Mouse (Mus musculus) midbrain, embryonic 16.5 days (tissue): Measurements from ENCODE around the gene Ccl17. TPM values are rescaled to one million over a fixed set of nuclear protein-coding genes. Genes with fewer than 3 reads are reported as not detected.

ENCODE experiments used
- ATAC-seq: fragments of 200-750 bp; cut with Nextera tagmentation; 2 replicates; pipeline ENCODE4 v1.8.0; 2017; ENCODE audit warnings: moderate TSS enrichment
- H3K27ac ChIP-seq: fragments of 300-500 bp; sonication (generic); 2 replicates; pipeline ENCODE4 v1.5.1; 2014; ENCODE audit warnings: mild to moderate bottlenecking, low read length, mixed read lengths
- H3K27me3 ChIP-seq: fragments of 300-500 bp; sonication (generic); 2 replicates; pipeline ENCODE4 v1.6.1; 2014; ENCODE audit warnings: low read depth, low read length, mixed read lengths; ENCODE audit not compliant: control insufficient read depth, insufficient read depth
- H3K36me3 ChIP-seq: fragments of 300-500 bp; sonication (generic); 2 replicates; pipeline ENCODE4 v1.6.1; 2014; ENCODE audit warnings: mild to moderate bottlenecking, low read length, moderate library complexity, mixed read lengths; ENCODE audit not compliant: control insufficient read depth, insufficient read depth
- H3K4me1 ChIP-seq: fragments of 300-500 bp; sonication (generic); 2 replicates; pipeline ENCODE4 v1.6.1; 2014; ENCODE audit warnings: mild to moderate bottlenecking, low read length, mixed read lengths; ENCODE audit not compliant: control insufficient read depth, insufficient read depth
- H3K4me2 ChIP-seq: fragments of 300-500 bp; sonication (generic); 2 replicates; pipeline ENCODE4 v1.6.1; 2014; ENCODE audit warnings: mild to moderate bottlenecking, low read length, mixed read lengths
- H3K4me3 ChIP-seq: fragments of 300-500 bp; sonication (generic); 2 replicates; pipeline ENCODE4 v1.5.1; 2014; ENCODE audit warnings: low read depth, mild to moderate bottlenecking, low read length, moderate library complexity, mixed read lengths
- H3K9ac ChIP-seq: fragments of 300-500 bp; sonication (generic); 2 replicates; pipeline ENCODE4 v1.6.1; 2014; ENCODE audit warnings: low read depth, low read length, mixed read lengths
- H3K9me3 ChIP-seq: fragments of 300-500 bp; sonication (generic); replicated peaks from 2 replicates; pipeline ENCODE4 v1.6.1; 2014; ENCODE audit warnings: mild to moderate bottlenecking, low read length, mixed read lengths; ENCODE audit not compliant: control insufficient read depth, poor library complexity, severe bottlenecking
- WGBS: fragments of 180-500 bp; shearing (Covaris S2); extraction: QIAGEN DNeasy Blood & Tissue Kit; methylation state at CpG from one replicate; pipeline ENCODE4 v1.1.7; 2014; 5-methylcytosine and 5-hydroxymethylcytosine counted together
- polyA plus RNA-seq: library from polyadenylated mRNA; unstranded; fragments of >200 nt; fragmentation: Nextera tagmentation; extraction: Ambion mirVana; gene quantifications from 2 replicates; pipeline ENCODE4 v1.2.1, GENCODE M21; 2015

Ccl17 gene
- polyA plus RNA-seq, 1 experiment from 2014 or later = 0.40 TPM

GRCm38 (mm10) chr8:94803551-94803950, 6.7 kb upstream of the Ccl17 start:
- H3K27me3 ChIP-seq = no peaks in the 10 kb centered on the region
- H3K9ac ChIP-seq = no peak overlapping the region
- H3K4me1 ChIP-seq = no peaks in the 10 kb centered on the region
- H3K9me3 ChIP-seq = no peaks in the 10 kb centered on the region
- no peak overlapping the region for H3K27ac ChIP-seq
- no peak overlapping the region for H3K4me3 ChIP-seq
- no peak overlapping the region for H3K4me2 ChIP-seq
- H3K36me3 ChIP-seq = no peaks in the 10 kb centered on the region
- ATAC-seq = no peak
- 77% methylated on average over 6 of the region's 6 CpGs for WGBS

GRCm38 (mm10) chr8:94804546-94805340, 5.5 kb upstream of the Ccl17 start:
- 81% methylated on average over 10 of the region's 10 CpGs for WGBS

GRCm38 (mm10) chr8:94805811-94806210, 4.4 kb upstream of the Ccl17 start:
- no peaks in the 10 kb centered on the region for H3K4me1 ChIP-seq
- no peaks in the 10 kb centered on the region for H3K27me3 ChIP-seq
- ATAC-seq = no peak
- H3K27ac ChIP-seq = no peak overlapping the region
- 65% methylated on average over 4 of the region's 4 CpGs for WGBS
- H3K9ac ChIP-seq = no peak overlapping the region
- H3K4me2 ChIP-seq = no peak overlapping the region
- no peak overlapping the region for H3K4me3 ChIP-seq
- H3K9me3 ChIP-seq = no peaks in the 10 kb centered on the region
- no peaks in the 10 kb centered on the region for H3K36me3 ChIP-seq

More at GRCm38 (mm10) chr8:94804546-94805340, 5.5 kb upstream of the Ccl17 start:
- Histone ChIP-seq H3K4me1 (no peaks in the 10 kb centered on the region), H3K27me3 (no peaks in the 10 kb centered on the region), H3K36me3 (no peaks in the 10 kb centered on the region), H3K9me3 (no peaks in the 10 kb centered on the region), H3K4me2 (no peak overlapping the region), H3K9ac (no peak overlapping the region), H3K27ac (no peak overlapping the region), H3K4me3 (no peak overlapping the region)
- no peak for ATAC-seq

- no peak overlapping the region for H3K27ac ChIP-seq
- no peaks in the 10 kb centered on the region for H3K27me3 ChIP-seq
- 51% methylated on average over 7 of the region's 7 CpGs for WGBS
- no peaks in the 10 kb centered on the region for H3K36me3 ChIP-seq
- no peak overlapping the region for H3K4me2 ChIP-seq
- no peak overlapping the region for H3K9ac ChIP-seq
- H3K4me3 ChIP-seq = no peak overlapping the region
- no peaks in the 10 kb centered on the region for H3K9me3 ChIP-seq
- no peak for ATAC-seq
- H3K4me1 ChIP-seq = peaks cover 4% of the 10 kb centered on the region
Measured at GRCm38 (mm10) chr8:94807506-94807905, 2.7 kb upstream of the Ccl17 start.

GRCm38 (mm10) chr8:94808372-94808771, 1.9 kb upstream of the Ccl17 start:
- no peak overlapping the region for H3K4me3 ChIP-seq
- ATAC-seq = no peak
- 86% methylated on average over 6 of the region's 6 CpGs for WGBS

GRCm38 (mm10) chr8:94810855-94811254, 602 bp downstream of the Ccl17 start:
- no peak overlapping the region for H3K27ac ChIP-seq
- no peak overlapping the region for H3K4me2 ChIP-seq
- H3K9ac ChIP-seq = no peak overlapping the region
- 86% methylated on average over 5 of the region's 5 CpGs for WGBS
- no peaks in the 10 kb centered on the region for H3K9me3 ChIP-seq
- H3K4me1 ChIP-seq = peaks cover 8% of the 10 kb centered on the region
- H3K36me3 ChIP-seq = no peaks in the 10 kb centered on the region
- no peaks in the 10 kb centered on the region for H3K27me3 ChIP-seq
- H3K4me3 ChIP-seq = no peak overlapping the region
- no peak for ATAC-seq

More at GRCm38 (mm10) chr8:94808372-94808771, 1.9 kb upstream of the Ccl17 start:
- H3K36me3 ChIP-seq = no peaks in the 10 kb centered on the region
- no peaks in the 10 kb centered on the region for H3K9me3 ChIP-seq
- H3K4me1 ChIP-seq = peaks cover 8% of the 10 kb centered on the region
- no peak overlapping the region for H3K9ac ChIP-seq
- no peaks in the 10 kb centered on the region for H3K27me3 ChIP-seq
- H3K27ac ChIP-seq = no peak overlapping the region
- H3K4me2 ChIP-seq = no peak overlapping the region

GRCm38 (mm10) chr8:94811654-94812053, 1.4 kb downstream of the Ccl17 start:
- Histone ChIP-seq H3K36me3 (no peaks in the 10 kb centered on the region), H3K4me2 (no peak overlapping the region), H3K27ac (no peak overlapping the region), H3K27me3 (no peaks in the 10 kb centered on the region), H3K9ac (no peak overlapping the region; the same call in 1 of the 2 replicates), H3K9me3 (no peaks in the 10 kb centered on the region), H3K4me3 (no peak overlapping the region), H3K4me1 (peaks cover 8% of the 10 kb centered on the region)
- no peak for ATAC-seq
- 80% methylated on average over 6 of the region's 6 CpGs for WGBS

- Histone ChIP-seq H3K4me3 (peak overlapping the region; percentile 21), H3K9me3 (no peaks in the 10 kb centered on the region), H3K27me3 (no peaks in the 10 kb centered on the region), H3K27ac (peak overlapping the region; percentile 77), H3K36me3 (no peaks in the 10 kb centered on the region), H3K9ac (peak overlapping the region; percentile 63), H3K4me2 (peak overlapping the region; percentile 44), H3K4me1 (peaks cover 8% of the 10 kb centered on the region)
- 24% methylated on average over 6 of the region's 6 CpGs for WGBS
- ATAC-seq = peak; percentile 87
Measured at GRCm38 (mm10) chr8:94812645-94813098, 2.4 kb downstream of the Ccl17 start.

GRCm38 (mm10) chr8:94814556-94814955, 4.3 kb downstream of the Ccl17 start:
- WGBS = 0% methylated on average over 1 of the region's 1 CpGs
- H3K27ac ChIP-seq = no peak overlapping the region
- no peak overlapping the region for H3K4me2 ChIP-seq
- no peaks in the 10 kb centered on the region for H3K36me3 ChIP-seq
- H3K9me3 ChIP-seq = no peaks in the 10 kb centered on the region
- H3K27me3 ChIP-seq = no peaks in the 10 kb centered on the region
- no peak overlapping the region for H3K9ac ChIP-seq
- H3K4me1 ChIP-seq = peaks cover 8% of the 10 kb centered on the region
- H3K4me3 ChIP-seq = no peak overlapping the region
- ATAC-seq = no peak
